Mouse (Mus musculus) erythroblast, embryonic 14.5 days (primary cell): ENCODE measurements around the gene Slc35f5.

Source experiments
- GATA1 ChIP-seq: IDR thresholded peaks from 2 replicates; pipeline ENCODE4 v1.6.1; 2012; ENCODE audit warnings: low read length, inconsistent platforms, mixed read lengths
- TAL1 ChIP-seq: IDR thresholded peaks from 3 replicates; pipeline ENCODE4 v1.6.1; 2012; ENCODE audit warnings: low read length, inconsistent platforms, mixed read lengths

DNA sequence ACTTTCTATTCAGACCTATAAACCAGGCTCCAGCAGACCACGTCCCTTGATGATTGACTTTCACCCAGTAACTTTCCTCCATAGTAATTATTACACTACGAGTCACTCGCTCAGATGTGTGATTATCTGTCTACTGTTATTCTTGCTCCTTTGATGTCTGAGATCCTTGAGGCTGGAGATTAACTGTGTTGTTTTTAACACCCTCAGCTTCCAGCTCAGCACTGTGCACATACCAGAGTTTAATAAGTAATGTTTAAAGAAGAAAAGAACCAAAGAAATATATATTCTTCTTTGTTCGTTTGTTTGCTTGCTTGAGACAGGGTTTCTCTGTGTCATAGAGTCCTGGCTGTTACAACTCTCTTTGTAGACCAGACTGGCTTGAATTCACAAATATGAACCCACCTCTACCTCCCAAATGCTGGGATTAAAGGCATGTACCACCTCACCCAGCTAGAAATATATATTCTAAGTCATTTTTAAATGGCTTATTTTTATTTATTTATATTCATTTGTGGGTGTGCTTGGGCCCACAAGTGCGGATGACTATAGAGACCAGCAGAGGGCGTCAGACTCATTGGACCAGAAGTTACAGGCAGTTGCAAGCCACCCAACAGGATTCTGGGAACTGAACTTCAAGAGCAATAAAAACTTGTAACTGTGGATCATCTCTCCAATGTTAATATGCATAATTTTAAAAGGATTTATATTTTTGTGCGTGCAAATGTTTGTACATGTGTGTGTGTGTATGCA lies 43.3 kb upstream of the Slc35f5 start:
- no peak for TF ChIP-seq TAL1
- no peak for TF ChIP-seq GATA1
